Mouse (Mus musculus) left cerebral cortex, postnatal 4 days (tissue): ENCODE results near the gene Hepacam. TPM values are rescaled to one million over a fixed set of nuclear protein-coding genes. Genes with fewer than 3 reads are reported as not detected.

Experiments
- DNase-seq: peaks from one replicate; pipeline ENCODE4 v3.0.0-alpha.2; 2022
- intact Hi-C: fragments of 180-260 bp; cut with DNase I; formaldehyde crosslinking; loops from one replicate; pipeline ENCODE4 v1.15.1; 2025
- total RNA-seq, 2 experiments: library from RNA; stranded (reverse); gene quantifications; 2 replicates each; pipeline ENCODE4 v1.2.3; 2021

The Hepacam gene
- total RNA-seq: 10 to 100 TPM; 23.8 to 24.9 TPM

DNA sequence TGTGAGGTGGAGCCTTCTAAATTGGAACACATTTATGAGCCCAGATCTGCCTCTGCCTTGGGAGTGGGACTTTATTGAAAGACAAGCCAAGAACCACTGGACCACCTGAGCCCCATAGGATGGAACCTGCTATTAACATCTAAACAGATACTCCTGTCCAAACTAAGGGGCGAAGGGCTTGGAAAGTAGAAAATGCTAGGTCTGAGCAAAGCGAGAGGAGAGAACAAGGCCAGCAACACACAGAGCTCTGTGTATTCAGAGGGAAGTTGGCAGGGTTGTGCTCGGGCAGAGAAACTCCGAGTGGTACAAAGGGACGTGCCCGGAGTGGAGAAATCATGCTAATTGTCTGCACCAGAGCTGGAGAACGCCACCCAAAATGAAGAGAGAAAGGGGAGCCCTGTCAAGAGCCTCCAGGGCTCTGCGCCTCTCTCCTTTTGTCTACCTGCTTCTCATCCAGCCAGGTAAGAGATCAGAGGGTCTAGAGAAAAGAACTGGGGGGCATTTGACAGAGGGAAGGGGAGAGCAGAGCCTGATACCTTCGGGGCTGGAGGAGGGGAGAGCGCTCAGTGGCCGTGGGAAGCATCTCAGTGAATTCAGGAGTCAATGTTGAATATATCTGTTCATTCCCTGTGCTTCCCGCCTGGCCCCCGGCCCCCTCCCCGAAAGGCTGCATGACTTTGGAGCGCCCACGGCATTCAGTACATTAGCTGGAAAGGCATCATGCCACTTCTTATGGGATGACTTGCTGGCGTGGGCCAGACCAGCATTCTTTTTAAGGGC, at the start of gene Hepacam:
Hepacam (plus strand) TSS at position 51 of the 780 bp plus-strand sequence.
- intact Hi-C loops: no loop called here
- peak; percentile 32 for DNase-seq

DNA sequence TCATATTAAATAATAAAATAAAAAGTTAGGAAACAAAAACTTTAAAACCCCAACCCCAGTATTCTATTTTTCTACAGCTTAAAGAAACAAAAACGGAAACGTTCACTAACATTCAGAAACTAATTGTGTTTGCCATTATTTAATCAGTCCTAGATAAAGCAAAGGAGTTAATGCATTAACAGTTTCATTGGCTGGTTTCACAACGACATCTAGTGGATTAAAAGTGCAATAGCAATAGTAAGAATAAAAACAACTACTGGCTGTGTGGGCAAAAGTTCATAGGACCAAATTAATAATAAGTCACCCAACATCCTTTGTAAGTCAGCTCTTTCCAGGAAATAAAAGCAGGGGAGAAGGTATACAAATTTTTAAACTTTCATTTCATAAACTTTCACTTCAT, 37.7 kb upstream of the Hepacam start:
- no peak for DNase-seq
- intact Hi-C loops: loop anchor here (10.0 kb wide), 3 partner anchors 75 to 435 kb away; partner anchors contain the start of gene Slc37a2

GRCm38 (mm10) chr9:37345406-37345805, 21.7 kb upstream of the Hepacam start:
- intact Hi-C loops: no loop called here
- DNase-seq: no peak

DNA sequence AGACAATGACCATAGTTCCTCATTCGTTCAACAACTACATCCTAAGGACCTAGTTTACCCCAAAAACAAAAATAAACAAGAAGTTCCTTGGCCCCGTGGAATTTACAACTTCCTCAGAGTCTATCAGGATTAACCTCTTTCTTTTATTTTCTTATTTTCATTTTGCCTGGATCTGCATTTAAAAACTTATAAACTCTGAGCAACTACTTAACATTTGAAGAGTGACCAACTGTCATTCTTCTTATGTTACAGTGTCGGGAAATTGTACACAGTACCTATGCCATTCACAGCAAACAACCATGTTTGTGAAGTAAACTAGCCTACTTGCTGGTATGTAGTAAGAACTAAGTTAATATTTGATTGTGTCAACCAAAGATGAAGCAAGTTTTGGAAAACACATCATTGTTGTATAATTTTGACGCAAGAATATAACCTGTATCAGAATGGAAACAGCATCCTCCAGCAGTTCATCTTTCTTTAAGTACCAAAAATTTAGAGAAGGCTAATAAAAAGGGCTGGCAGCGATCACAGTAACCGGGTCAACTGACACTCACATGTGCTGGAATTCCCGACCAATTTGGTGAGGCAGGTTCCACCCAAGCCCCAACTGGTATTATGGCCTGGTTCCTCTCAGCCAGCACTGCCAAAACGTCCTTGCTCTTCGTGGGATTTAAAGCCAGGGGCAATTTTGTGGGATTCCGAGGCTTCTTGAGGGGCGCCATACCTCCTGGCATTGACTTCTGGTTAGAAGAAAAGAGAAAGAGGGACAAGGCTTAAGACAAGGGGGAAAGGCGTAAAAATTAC, 19.8 kb upstream of the Hepacam start:
- no peak for DNase-seq
- intact Hi-C loops: no loop called here

DNA sequence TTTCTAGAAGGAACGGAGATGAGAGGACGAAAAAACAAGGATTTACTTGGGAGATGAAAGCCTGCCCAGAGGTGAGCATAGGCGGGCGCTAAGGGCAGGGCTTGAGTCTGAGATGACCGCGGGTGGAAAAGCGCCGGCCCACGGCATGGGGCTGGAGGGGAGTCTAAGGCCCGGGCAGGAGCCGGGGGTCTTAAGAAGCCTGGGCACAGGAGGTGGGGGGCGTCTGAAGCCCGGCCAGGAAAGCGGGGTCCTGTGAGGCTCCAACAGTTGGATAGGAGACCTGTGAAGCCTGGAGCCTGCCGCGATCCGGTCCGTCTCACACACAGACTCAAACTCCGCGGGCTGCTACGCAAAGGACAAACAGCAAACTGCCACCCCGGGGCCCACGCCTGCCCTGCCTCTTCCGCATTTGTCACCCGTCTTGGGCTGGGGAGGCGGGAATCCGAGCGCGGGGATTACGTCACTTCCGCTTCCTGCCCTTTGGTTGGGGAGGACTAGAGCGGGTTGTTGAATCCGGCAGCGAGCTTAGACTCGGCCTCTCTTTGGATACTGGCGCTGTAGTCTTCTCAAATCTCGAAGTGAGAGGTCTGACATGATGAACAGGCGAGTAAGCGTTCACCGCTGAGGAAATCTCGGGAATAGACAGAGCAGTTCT, 19.0 kb upstream of the Hepacam start, which contains the start of gene Ccdc15:
Ccdc15 (minus strand) TSS at position 445 of the 655 bp plus-strand sequence.
- intact Hi-C loops: no loop called here

GRCm38 (mm10) chr9:37349050-37349449, 18.1 kb upstream of the Hepacam start:
- intact Hi-C loops: no loop called here
- DNase-seq: no peak

More for the DNA sequence above, 19.0 kb upstream of the Hepacam start, which contains the start of gene Ccdc15:
- peak; percentile 97 for DNase-seq

GRCm38 (mm10) chr9:37351266-37351665, 15.9 kb upstream of the Hepacam start:
- intact Hi-C loops: no loop called here
- DNase-seq: no peak

GRCm38 (mm10) chr9:37354485-37354884, 12.7 kb upstream of the Hepacam start:
- intact Hi-C loops: no loop called here
- DNase-seq: no peak

- intact Hi-C loops: no loop called here
- peak; percentile 43 for DNase-seq
These were observed 8.3 kb upstream of the Hepacam start for GRCm38 (mm10) chr9:37358713-37359330.

GRCm38 (mm10) chr9:37359331-37360220, 7.6 kb upstream of the Hepacam start:
- intact Hi-C loops: no loop called here
- peak; percentile 36 for DNase-seq

DNA sequence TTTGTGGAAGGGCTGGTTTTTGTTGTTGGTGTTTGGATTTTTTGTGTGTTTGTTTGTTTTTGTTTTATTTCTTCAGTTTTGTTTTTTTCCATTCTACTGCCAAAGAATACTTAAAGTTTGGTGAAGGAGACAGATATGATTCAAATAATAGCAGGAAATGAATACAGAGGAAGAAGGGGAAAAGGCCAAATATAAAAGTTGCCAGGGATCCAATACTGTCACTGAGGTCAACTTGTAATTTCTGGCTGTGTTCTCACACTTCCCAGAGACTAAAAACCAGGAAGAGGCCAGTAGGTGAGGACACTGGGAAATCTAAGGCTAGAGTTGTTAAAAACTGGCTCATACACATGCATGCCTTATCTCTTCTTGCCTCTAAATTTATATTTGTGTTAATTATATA, 5.1 kb upstream of the Hepacam start:
- no peak for DNase-seq
- intact Hi-C loops: no loop called here

DNA sequence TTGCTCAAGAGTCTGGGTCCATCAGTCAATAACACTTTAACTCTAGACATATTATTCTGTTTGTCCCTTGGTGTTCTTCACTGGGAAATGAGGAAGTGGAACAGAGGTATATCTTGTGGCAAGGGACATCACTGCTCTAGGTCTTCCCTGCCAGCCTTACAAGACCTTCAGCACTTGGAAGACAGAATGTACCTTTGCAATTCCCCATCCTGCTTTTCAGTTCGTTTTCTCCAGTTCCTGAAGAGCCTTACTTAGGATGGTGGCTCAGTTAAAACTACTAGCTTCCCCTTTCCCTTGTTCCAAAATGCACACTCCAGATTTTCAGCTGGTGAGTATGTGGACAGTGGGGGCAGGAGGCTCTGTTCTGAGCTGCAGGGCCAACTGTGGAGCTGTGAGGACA, 4.3 kb upstream of the Hepacam start:
- no peak for DNase-seq

GRCm38 (mm10) chr9:37363551-37363950, 3.6 kb upstream of the Hepacam start:
- DNase-seq: no peak
- intact Hi-C loops: no loop called here

More for the DNA sequence above, 4.3 kb upstream of the Hepacam start:
- intact Hi-C loops: no loop called here

- intact Hi-C loops: no loop called here
- no peak for DNase-seq
These were observed 2.8 kb upstream of the Hepacam start for GRCm38 (mm10) chr9:37364392-37364791.

GRCm38 (mm10) chr9:37365706-37366105, 1.4 kb upstream of the Hepacam start:
- intact Hi-C loops: no loop called here
- no peak for DNase-seq

GRCm38 (mm10) chr9:37368081-37368830, 1.1 kb downstream of the Hepacam start:
- DNase-seq: no peak
- intact Hi-C loops: no loop called here

- no peak for DNase-seq
- intact Hi-C loops: no loop called here
These were observed 1.7 kb downstream of the Hepacam start for GRCm38 (mm10) chr9:37368860-37369259.

DNA sequence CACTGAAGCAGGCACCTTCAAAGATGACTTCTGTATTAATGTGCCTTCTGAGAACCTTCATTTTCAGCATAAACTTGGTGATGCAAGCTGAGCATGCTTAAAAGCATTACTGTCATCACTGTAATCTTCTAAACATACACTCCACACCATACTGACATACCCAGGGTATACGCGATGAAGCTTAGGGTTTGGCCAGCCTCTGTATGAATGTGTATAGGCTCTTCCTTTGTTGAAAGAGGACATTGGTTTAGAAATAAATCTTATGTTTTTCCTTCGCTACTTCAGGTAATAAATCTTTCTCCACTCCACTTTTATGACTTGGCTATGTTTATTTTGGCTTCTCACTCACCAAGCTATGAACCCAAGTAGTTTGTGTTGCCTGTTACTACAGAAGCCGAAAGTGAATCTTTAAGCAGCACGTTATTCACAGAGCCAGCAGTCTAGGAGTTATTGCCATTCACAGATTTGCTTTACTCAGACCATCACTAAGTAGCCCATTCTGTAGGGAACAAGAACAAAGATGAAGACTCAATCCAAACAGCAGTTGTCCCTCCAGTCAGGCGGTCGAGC, 4.2 kb downstream of the Hepacam start:
- no peak for DNase-seq
- intact Hi-C loops: no loop called here

- intact Hi-C loops: no loop called here
- no peak for DNase-seq
These were observed 8.6 kb downstream of the Hepacam start for GRCm38 (mm10) chr9:37375718-37376117.
